Mouse (Mus musculus): ENCODE measurements at regions not wholly inside any gene's neighbourhood (a gene's known extent, or its start where the extent isn't known, plus 50 kb on each side); places are given as distances from the start of the nearest gene placed in this dataset.
"Not testable (repeated sequence)": the region's sequence is repeated elsewhere in the genome, so short reads cannot be mapped to it uniquely, and the experiment has no call there.

- 74% methylated on average over 4 of the region's 4 CpGs for WGBS
- H3K27me3 ChIP-seq (replicated peaks; ENCODE audit: control insufficient read depth, insufficient read depth, low read length) = no peaks in the 10 kb centered on the region
- H3K4me3 ChIP-seq (ENCODE audit: low read depth, low read length) = no peak overlapping the region
- no peak overlapping the region for H3K27ac ChIP-seq (replicated peaks; ENCODE audit: low read depth, low read length)
- no peaks in the 10 kb centered on the region for H3K36me3 ChIP-seq (ENCODE audit: control insufficient read depth, insufficient read depth, low read length)
- H3K4me2 ChIP-seq (ENCODE audit: low read depth, low read length) = no peak overlapping the region
- H3K9me3 ChIP-seq (ENCODE audit: control insufficient read depth, low read length) = no peaks in the 10 kb centered on the region
- H3K4me1 ChIP-seq (ENCODE audit: control insufficient read depth, insufficient read depth, low read length) = no peaks in the 10 kb centered on the region
- peak; percentile 2 for DNase-seq (ENCODE audit: low spot score)
- H3K9ac ChIP-seq (ENCODE audit: low read depth, low read length) = no peak overlapping the region
- no peak for ATAC-seq (ENCODE audit: low read depth)
Measured at GRCm38 (mm10) chr8:5523281-5523680, 418.1 kb upstream of the Slc10a2 start.

- ATAC-seq (ENCODE audit: low read depth) = no peak
Measured at GRCm38 (mm10) chr8:5495861-5496260, 390.7 kb upstream of the Slc10a2 start.

GRCm38 (mm10) chr8:5490491-5490890 is 385.3 kb upstream of the Slc10a2 start:
- H3K36me3 ChIP-seq (ENCODE audit: control insufficient read depth, insufficient read depth, low read length) = no peaks in the 10 kb centered on the region
- H3K9me3 ChIP-seq (ENCODE audit: control insufficient read depth, low read length) = no peaks in the 10 kb centered on the region
- H3K4me1 ChIP-seq (ENCODE audit: control insufficient read depth, insufficient read depth, low read length) = no peaks in the 10 kb centered on the region
- H3K27me3 ChIP-seq (replicated peaks; ENCODE audit: control insufficient read depth, insufficient read depth, low read length) = no peaks in the 10 kb centered on the region
- no peak overlapping the region for H3K4me2 ChIP-seq (ENCODE audit: low read depth, low read length)
- no peak overlapping the region for H3K4me3 ChIP-seq (ENCODE audit: low read depth, low read length)
- WGBS = 64% methylated on average over 3 of the region's 3 CpGs
- no peak overlapping the region for H3K27ac ChIP-seq (replicated peaks; ENCODE audit: low read depth, low read length)
- ATAC-seq (ENCODE audit: low read depth) = no peak
- H3K9ac ChIP-seq (ENCODE audit: low read depth, low read length) = no peak overlapping the region
- peak; percentile 12 for DNase-seq (ENCODE audit: low spot score)

More at GRCm38 (mm10) chr8:5495861-5496260, 390.7 kb upstream of the Slc10a2 start:
- DNase-seq (ENCODE audit: low spot score) = peak; percentile 2
- Histone ChIP-seq H3K27ac (replicated peaks; ENCODE audit: low read depth, low read length) (no peak overlapping the region), H3K4me2 (ENCODE audit: low read depth, low read length) (no peak overlapping the region), H3K27me3 (replicated peaks; ENCODE audit: control insufficient read depth, insufficient read depth, low read length) (no peaks in the 10 kb centered on the region), H3K4me1 (ENCODE audit: control insufficient read depth, insufficient read depth, low read length) (no peaks in the 10 kb centered on the region), H3K36me3 (ENCODE audit: control insufficient read depth, insufficient read depth, low read length) (no peaks in the 10 kb centered on the region), H3K4me3 (ENCODE audit: low read depth, low read length) (no peak overlapping the region), H3K9me3 (ENCODE audit: control insufficient read depth, low read length) (no peaks in the 10 kb centered on the region), H3K9ac (ENCODE audit: low read depth, low read length) (no peak overlapping the region)
- 73% methylated on average over 2 of the region's 2 CpGs for WGBS

GRCm38 (mm10) chr8:5482938-5483337 is 377.8 kb upstream of the Slc10a2 start:
- 60% methylated on average over 1 of the region's 1 CpGs for WGBS
- no peak for ATAC-seq (ENCODE audit: low read depth)
- no peak overlapping the region for H3K4me3 ChIP-seq (ENCODE audit: low read depth, low read length)

GRCm38 (mm10) chr8:5472999-5473398 is 367.8 kb upstream of the Slc10a2 start:
- Histone ChIP-seq H3K9me3 (ENCODE audit: control insufficient read depth, low read length) (no peaks in the 10 kb centered on the region), H3K4me1 (ENCODE audit: control insufficient read depth, insufficient read depth, low read length) (no peaks in the 10 kb centered on the region)
- no peak for ATAC-seq (ENCODE audit: low read depth)

More at GRCm38 (mm10) chr8:5482938-5483337, 377.8 kb upstream of the Slc10a2 start:
- H3K36me3 ChIP-seq (ENCODE audit: control insufficient read depth, insufficient read depth, low read length) = no peaks in the 10 kb centered on the region
- DNase-seq (ENCODE audit: low spot score) = no peak
- no peak overlapping the region for H3K4me2 ChIP-seq (ENCODE audit: low read depth, low read length)
- H3K9me3 ChIP-seq (ENCODE audit: control insufficient read depth, low read length) = no peaks in the 10 kb centered on the region
- no peak overlapping the region for H3K9ac ChIP-seq (ENCODE audit: low read depth, low read length)
- no peaks in the 10 kb centered on the region for H3K27me3 ChIP-seq (replicated peaks; ENCODE audit: control insufficient read depth, insufficient read depth, low read length)
- H3K4me1 ChIP-seq (ENCODE audit: control insufficient read depth, insufficient read depth, low read length) = no peaks in the 10 kb centered on the region
- no peak overlapping the region for H3K27ac ChIP-seq (replicated peaks; ENCODE audit: low read depth, low read length)

GRCm38 (mm10) chr8:5472582-5472981 is 367.4 kb upstream of the Slc10a2 start:
- no peak for DNase-seq (ENCODE audit: low spot score)
- no peak overlapping the region for H3K27ac ChIP-seq (replicated peaks; ENCODE audit: low read depth, low read length)
- 78% methylated on average over 1 of the region's 1 CpGs for WGBS

More at GRCm38 (mm10) chr8:5472999-5473398, 367.8 kb upstream of the Slc10a2 start:
- no peaks in the 10 kb centered on the region for H3K36me3 ChIP-seq (ENCODE audit: control insufficient read depth, insufficient read depth, low read length)
- no peak overlapping the region for H3K4me3 ChIP-seq (ENCODE audit: low read depth, low read length)
- no peak overlapping the region for H3K27ac ChIP-seq (replicated peaks; ENCODE audit: low read depth, low read length)
- H3K9ac ChIP-seq (ENCODE audit: low read depth, low read length) = no peak overlapping the region
- no peak overlapping the region for H3K4me2 ChIP-seq (ENCODE audit: low read depth, low read length)
- no peaks in the 10 kb centered on the region for H3K27me3 ChIP-seq (replicated peaks; ENCODE audit: control insufficient read depth, insufficient read depth, low read length)
- no peak for DNase-seq (ENCODE audit: low spot score)

GRCm38 (mm10) chr8:5457619-5458018 is 352.5 kb upstream of the Slc10a2 start:
- no peak overlapping the region for H3K4me3 ChIP-seq (ENCODE audit: low read depth, low read length)
- no peaks in the 10 kb centered on the region for H3K27me3 ChIP-seq (replicated peaks; ENCODE audit: control insufficient read depth, insufficient read depth, low read length)
- ATAC-seq (ENCODE audit: low read depth) (no peak), DNase-seq (ENCODE audit: low spot score) (no peak)
- no peak overlapping the region for H3K27ac ChIP-seq (replicated peaks; ENCODE audit: low read depth, low read length)
- H3K9ac ChIP-seq (ENCODE audit: low read depth, low read length) = no peak overlapping the region
- no peaks in the 10 kb centered on the region for H3K9me3 ChIP-seq (ENCODE audit: control insufficient read depth, low read length)
- 83% methylated on average over 1 of the region's 1 CpGs for WGBS
- H3K4me1 ChIP-seq (ENCODE audit: control insufficient read depth, insufficient read depth, low read length) = no peaks in the 10 kb centered on the region
- H3K4me2 ChIP-seq (ENCODE audit: low read depth, low read length) = no peak overlapping the region
- H3K36me3 ChIP-seq (ENCODE audit: control insufficient read depth, insufficient read depth, low read length) = no peaks in the 10 kb centered on the region

More at GRCm38 (mm10) chr8:5472582-5472981, 367.4 kb upstream of the Slc10a2 start:
- ATAC-seq (ENCODE audit: low read depth) = no peak
- no peaks in the 10 kb centered on the region for H3K9me3 ChIP-seq (ENCODE audit: control insufficient read depth, low read length)
- no peaks in the 10 kb centered on the region for H3K36me3 ChIP-seq (ENCODE audit: control insufficient read depth, insufficient read depth, low read length)
- no peaks in the 10 kb centered on the region for H3K4me1 ChIP-seq (ENCODE audit: control insufficient read depth, insufficient read depth, low read length)
- H3K4me3 ChIP-seq (ENCODE audit: low read depth, low read length) = no peak overlapping the region
- no peaks in the 10 kb centered on the region for H3K27me3 ChIP-seq (replicated peaks; ENCODE audit: control insufficient read depth, insufficient read depth, low read length)
- H3K4me2 ChIP-seq (ENCODE audit: low read depth, low read length) = no peak overlapping the region
- no peak overlapping the region for H3K9ac ChIP-seq (ENCODE audit: low read depth, low read length)

GRCm38 (mm10) chr8:5453469-5453868 is 348.3 kb upstream of the Slc10a2 start:
- ATAC-seq (ENCODE audit: low read depth) = no peak
- H3K36me3 ChIP-seq (ENCODE audit: control insufficient read depth, insufficient read depth, low read length) = no peaks in the 10 kb centered on the region

GRCm38 (mm10) chr8:5442243-5442642 is 337.1 kb upstream of the Slc10a2 start:
- peaks cover 13% of the 10 kb centered on the region; the same call in 1 of the 2 replicates for H3K9me3 ChIP-seq (ENCODE audit: control insufficient read depth, low read length)
- WGBS = 93% methylated on average over 5 of the region's 5 CpGs
- not testable (repeated sequence) for ATAC-seq (ENCODE audit: low read depth); DNase-seq (ENCODE audit: low spot score); H3K4me2 ChIP-seq (ENCODE audit: low read depth, low read length); H3K36me3 ChIP-seq (ENCODE audit: control insufficient read depth, insufficient read depth, low read length); H3K4me3 ChIP-seq (ENCODE audit: low read depth, low read length); H3K4me1 ChIP-seq (ENCODE audit: control insufficient read depth, insufficient read depth, low read length); H3K27me3 ChIP-seq (replicated peaks; ENCODE audit: control insufficient read depth, insufficient read depth, low read length); H3K27ac ChIP-seq (replicated peaks; ENCODE audit: low read depth, low read length); H3K9ac ChIP-seq (ENCODE audit: low read depth, low read length)

More at GRCm38 (mm10) chr8:5453469-5453868, 348.3 kb upstream of the Slc10a2 start:
- no peak overlapping the region for H3K27ac ChIP-seq (replicated peaks; ENCODE audit: low read depth, low read length)
- H3K9me3 ChIP-seq (ENCODE audit: control insufficient read depth, low read length) = no peaks in the 10 kb centered on the region
- no peaks in the 10 kb centered on the region for H3K27me3 ChIP-seq (replicated peaks; ENCODE audit: control insufficient read depth, insufficient read depth, low read length)
- H3K4me2 ChIP-seq (ENCODE audit: low read depth, low read length) = no peak overlapping the region
- no peaks in the 10 kb centered on the region for H3K4me1 ChIP-seq (ENCODE audit: control insufficient read depth, insufficient read depth, low read length)
- no peak overlapping the region for H3K9ac ChIP-seq (ENCODE audit: low read depth, low read length)
- 91% methylated on average over 4 of the region's 4 CpGs for WGBS
- DNase-seq (ENCODE audit: low spot score) = no peak
- H3K4me3 ChIP-seq (ENCODE audit: low read depth, low read length) = no peak overlapping the region

Data from embryonic facial prominence, embryonic 14.5 days (tissue).